Mouse (Mus musculus) heart, postnatal 0 days (tissue): ENCODE data around the gene Xirp2. TPM values are rescaled to one million over a fixed set of nuclear protein-coding genes. Genes with fewer than 3 reads are reported as not detected.
"Not testable (repeated sequence)": the region's sequence is repeated elsewhere in the genome, so short reads cannot be mapped to it uniquely, and the experiment has no call there.

Experiments
- ATAC-seq: fragments of 200-750 bp; cut with Nextera tagmentation; 2 replicates; pipeline ENCODE4 v1.8.0; 2017; ENCODE audit warnings: low read depth, moderate number of reproducible peaks, moderate library complexity; ENCODE audit not compliant: insufficient read depth
- DNase-seq: peaks from one replicate; pipeline ENCODE4 v3.0.0-alpha.2; 2016; ENCODE audit warnings: low spot score
- H3K27ac ChIP-seq: fragments of 300-500 bp; sonication (generic); 2 replicates; pipeline ENCODE4 v1.5.1; 2014; ENCODE audit warnings: low read depth, mild to moderate bottlenecking
- H3K27me3 ChIP-seq: fragments of 300-500 bp; sonication (generic); 2 replicates; pipeline ENCODE4 v1.6.1; 2014; ENCODE audit warnings: low read length, mixed read lengths; ENCODE audit not compliant: control insufficient read depth, insufficient read depth
- H3K36me3 ChIP-seq: fragments of 300-500 bp; sonication (generic); replicated peaks from 2 replicates; pipeline ENCODE4 v1.6.1; 2014; ENCODE audit warnings: low read length, mixed read lengths; ENCODE audit not compliant: control insufficient read depth, insufficient read depth
- H3K4me1 ChIP-seq: fragments of 300-500 bp; sonication (generic); 2 replicates; pipeline ENCODE4 v1.6.1; 2014; ENCODE audit warnings: antibody characterized with exemption; ENCODE audit not compliant: control insufficient read depth, insufficient read depth
- H3K4me2 ChIP-seq: fragments of 300-500 bp; sonication (generic); 2 replicates; pipeline ENCODE4 v1.6.1; 2014; ENCODE audit warnings: low read depth, mild to moderate bottlenecking, low read length, moderate library complexity
- H3K4me3 ChIP-seq: fragments of 300-500 bp; sonication (generic); 2 replicates; pipeline ENCODE4 v1.5.1; 2014; ENCODE audit warnings: low read depth, low read length
- H3K9ac ChIP-seq: fragments of 300-500 bp; sonication (generic); replicated peaks from 2 replicates; pipeline ENCODE4 v1.6.1; 2014; ENCODE audit warnings: low read depth, low read length, mixed read lengths
- H3K9me3 ChIP-seq: fragments of 300-500 bp; sonication (generic); replicated peaks from 2 replicates; pipeline ENCODE4 v1.6.1; 2016; ENCODE audit warnings: low read length; ENCODE audit not compliant: control insufficient read depth
- CTCF ChIP-seq: IDR thresholded peaks from 2 replicates; pipeline ENCODE4 v1.5.1; 2016; ENCODE audit warnings: antibody characterized with exemption, control low read depth, low read depth
- EP300 ChIP-seq: IDR thresholded peaks from 2 replicates; pipeline ENCODE4 v1.6.1; 2016; ENCODE audit warnings: antibody characterized with exemption, low read depth
- WGBS: fragments of 180-500 bp; shearing (Covaris S2); extraction: QIAGEN DNeasy Blood & Tissue Kit; methylation state at CpG from one replicate; pipeline ENCODE4 v1.1.7; 2014; 5-methylcytosine and 5-hydroxymethylcytosine counted together
- polyA plus RNA-seq: library from polyadenylated mRNA; unstranded; fragments of >200 nt; fragmentation: Nextera tagmentation; extraction: Ambion mirVana; gene quantifications from 2 replicates; pipeline ENCODE4 v1.2.1, GENCODE M21; 2015
- total RNA-seq: library from RNA; depleted of rRNA; stranded (reverse); fragments of >200 nt; gene quantifications from 2 replicates; pipeline ENCODE4 v1.2.3, GENCODE M21; 2014; ENCODE audit warnings: low replicate concordance

Xirp2 gene
- total and polyA plus RNA-seq, 2 experiments from 2014 or later = 0.86 to 3.5 TPM

GRCm38 (mm10) chr2:67446772-67447171, 970 bp downstream of the Xirp2 start:
- H3K27me3 ChIP-seq = no peaks in the 10 kb centered on the region
- TF ChIP-seq EP300 = no peak
- H3K36me3 ChIP-seq = no peaks in the 10 kb centered on the region
- peak overlapping the region; percentile 45 for H3K4me2 ChIP-seq
- no peak overlapping the region for H3K27ac ChIP-seq
- H3K9ac ChIP-seq = no peak overlapping the region
- ATAC-seq (no peak), DNase-seq (no peak)
- peak overlapping the region; percentile 23 for H3K4me3 ChIP-seq
- no peaks in the 10 kb centered on the region for H3K9me3 ChIP-seq
- no peaks in the 10 kb centered on the region; the same call in 1 of the 2 replicates for H3K4me1 ChIP-seq
- 51% methylated on average over 1 of the region's 1 CpGs for WGBS

DNA sequence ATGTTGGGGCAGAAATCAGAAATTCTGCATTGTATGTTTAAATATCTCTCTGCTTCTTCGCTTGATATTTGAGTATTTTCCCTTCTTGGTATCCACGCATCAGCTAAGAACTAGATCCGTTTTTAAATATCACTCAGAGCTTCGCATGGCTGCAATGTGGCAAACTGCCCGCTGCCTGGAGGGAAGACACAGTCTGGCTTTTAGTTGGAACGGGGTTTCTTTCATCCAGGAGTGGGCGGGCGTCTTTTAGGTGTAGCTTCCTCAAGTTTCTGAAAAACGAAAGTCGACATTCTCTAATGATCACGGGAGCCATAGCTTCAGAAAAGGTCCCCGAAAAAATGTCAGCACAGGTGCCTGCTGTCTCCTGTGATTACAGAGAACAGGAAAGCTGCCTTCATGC, 1.4 kb downstream of the Xirp2 start:
- H3K4me3 ChIP-seq = peak overlapping the region; percentile 23
- DNase-seq (no peak), ATAC-seq (no peak)
- no peaks in the 10 kb centered on the region for H3K9me3 ChIP-seq
- no peaks in the 10 kb centered on the region; the same call in 1 of the 2 replicates for H3K4me1 ChIP-seq
- H3K36me3 ChIP-seq = no peaks in the 10 kb centered on the region
- WGBS = 66% methylated on average over 12 of the region's 12 CpGs
- no peak overlapping the region for H3K27ac ChIP-seq
- peak overlapping the region; percentile 45 for H3K4me2 ChIP-seq
- no peak overlapping the region for H3K9ac ChIP-seq
- no peaks in the 10 kb centered on the region for H3K27me3 ChIP-seq
- TF ChIP-seq CTCF (no peak), EP300 (no peak)

DNA sequence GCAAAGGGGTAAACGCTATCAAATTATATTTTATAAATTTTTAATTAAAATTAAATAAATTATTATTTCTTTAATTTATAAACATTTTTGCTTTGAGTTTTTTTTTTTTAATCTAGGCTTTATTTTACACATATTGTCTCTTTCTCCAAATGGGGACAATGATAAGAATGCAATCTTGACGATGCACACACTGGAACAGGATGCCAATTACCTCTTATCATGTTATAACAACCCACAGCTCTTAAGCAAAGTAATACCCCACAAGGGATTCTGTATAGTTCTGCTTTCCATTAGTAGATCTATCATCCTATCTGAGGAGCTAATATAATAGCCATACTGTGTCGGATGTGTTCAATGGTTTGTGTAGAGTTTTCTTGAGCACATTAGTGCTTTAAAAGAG, 15.1 kb downstream of the Xirp2 start:
- H3K4me3 ChIP-seq = no peak overlapping the region
- ATAC-seq (no peak), DNase-seq (no peak)
- H3K9ac ChIP-seq = no peak overlapping the region
- no peaks in the 10 kb centered on the region for H3K9me3 ChIP-seq
- TF ChIP-seq CTCF = no peak
- TF ChIP-seq EP300 = no peak
- H3K27ac ChIP-seq = no peak overlapping the region
- 68% methylated on average over 3 of the region's 3 CpGs for WGBS
- H3K4me1 ChIP-seq = no peaks in the 10 kb centered on the region
- H3K36me3 ChIP-seq = no peaks in the 10 kb centered on the region
- no peaks in the 10 kb centered on the region for H3K27me3 ChIP-seq
- H3K4me2 ChIP-seq = no peak overlapping the region

GRCm38 (mm10) chr2:67467036-67467435, 21.2 kb downstream of the Xirp2 start:
- H3K4me3 ChIP-seq = no peak overlapping the region
- no peak for TF ChIP-seq EP300
- no peak for TF ChIP-seq CTCF
- H3K27me3 ChIP-seq = no peaks in the 10 kb centered on the region
- DNase-seq = no peak
- no peaks in the 10 kb centered on the region for H3K4me1 ChIP-seq
- ATAC-seq = no peak
- H3K4me2 ChIP-seq = no peak overlapping the region
- H3K27ac ChIP-seq = no peak overlapping the region
- H3K9me3 ChIP-seq = no peaks in the 10 kb centered on the region
- no peak overlapping the region for H3K9ac ChIP-seq
- H3K36me3 ChIP-seq = no peaks in the 10 kb centered on the region
- WGBS = 75% methylated on average over 7 of the region's 7 CpGs

DNA sequence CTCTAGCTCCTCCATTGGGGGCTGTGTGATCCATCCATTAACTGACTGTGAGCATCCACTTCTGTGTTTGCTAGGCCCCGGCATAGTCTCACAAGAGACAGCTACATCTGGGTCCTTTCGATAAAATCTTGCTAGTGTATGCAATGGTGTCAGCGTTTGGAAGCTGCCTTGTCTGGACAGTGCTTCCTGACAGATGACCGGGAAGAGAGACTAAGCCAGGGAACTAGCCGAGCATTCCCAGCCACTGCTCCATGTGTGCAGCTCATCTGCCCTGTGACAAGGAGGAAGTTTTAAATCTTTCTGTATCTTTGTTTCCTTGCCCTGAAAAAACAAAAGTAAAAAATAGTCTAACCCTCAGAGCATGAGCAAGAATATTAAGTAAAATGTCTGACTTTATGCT, 24.2 kb downstream of the Xirp2 start:
- not testable (repeated sequence) for DNase-seq, H3K4me3 ChIP-seq, H3K4me2 ChIP-seq, H3K4me1 ChIP-seq, H3K27ac ChIP-seq, H3K36me3 ChIP-seq, H3K9ac ChIP-seq, H3K9me3 ChIP-seq, H3K27me3 ChIP-seq, ATAC-seq
- WGBS = 51% methylated on average over 5 of the region's 5 CpGs

DNA sequence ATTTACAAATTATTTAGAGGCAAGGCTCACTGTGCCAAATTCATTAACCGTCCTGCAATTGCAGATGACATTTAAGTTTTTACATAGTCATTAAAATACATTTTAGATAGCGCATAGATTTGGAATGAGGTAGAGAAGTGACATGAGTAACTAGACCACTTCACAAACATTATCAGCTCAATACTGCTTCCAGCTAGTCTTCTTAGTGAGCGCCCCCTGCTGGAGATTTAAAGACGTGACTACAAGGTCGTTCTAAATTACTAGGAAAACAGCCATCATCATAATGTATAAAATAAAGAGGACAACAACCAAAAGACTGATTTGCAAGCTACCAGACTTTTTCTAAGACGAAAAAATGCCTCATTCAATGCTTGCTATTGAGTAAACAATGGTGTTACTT, 32.0 kb downstream of the Xirp2 start:
- WGBS = 10% methylated on average over 6 of the region's 6 CpGs
- Histone ChIP-seq H3K9ac (no peak overlapping the region), H3K27me3 (no peaks in the 10 kb centered on the region), H3K4me2 (no peak overlapping the region), H3K36me3 (no peaks in the 10 kb centered on the region), H3K27ac (no peak overlapping the region), H3K4me3 (no peak overlapping the region), H3K4me1 (no peaks in the 10 kb centered on the region), H3K9me3 (no peaks in the 10 kb centered on the region)
- ATAC-seq (no peak), DNase-seq (peak; percentile 61)
- no peak for TF ChIP-seq EP300
- TF ChIP-seq CTCF = peak; percentile 65
